Mouse (Mus musculus) hindbrain, embryonic 11.5 days (tissue): ENCODE results near the gene Zfp932. TPM values are rescaled to one million over a fixed set of nuclear protein-coding genes. Genes with fewer than 3 reads are reported as not detected.

Source experiments
- polyA plus RNA-seq: library from polyadenylated mRNA; unstranded; fragments of >200 nt; fragmentation: Nextera tagmentation; extraction: Ambion mirVana; gene quantifications from 2 replicates; pipeline ENCODE4 v1.2.1, GENCODE M21; 2014

Zfp932 gene
- polyA plus RNA-seq, 1 experiment from 2014 or later, result 24.4 TPM

Other genes with a start within 250 kb of the Zfp932 start
- 6.8 and 8.4 TPM in 2 replicates for gene 4930522L14Rik, start 244.6 kb upstream of the Zfp932 start, polyA plus RNA-seq
- 0.35 and 0.36 TPM in 2 replicates for gene Gm15446, start 73.1 kb upstream of the Zfp932 start, polyA plus RNA-seq
- gene Gm17655, start 76.0 kb downstream of the Zfp932 start, polyA plus RNA-seq, result 5.5 and 6.4 TPM in 2 replicates
- gene Gm35315, start 97.9 kb downstream of the Zfp932 start, polyA plus RNA-seq, result 0.80 and 1.0 TPM in 2 replicates
- gene Plcxd1, start 103.4 kb downstream of the Zfp932 start, polyA plus RNA-seq, result 0.64 and 0.76 TPM in 2 replicates
- gene Gtpbp6, start 111.7 kb downstream of the Zfp932 start, polyA plus RNA-seq, result 26.6 and 29.5 TPM in 2 replicates
- gene Zfp605, start 113.6 kb downstream of the Zfp932 start, polyA plus RNA-seq, result 8.6 and 10.7 TPM in 2 replicates
- gene Chfr, start 139.3 kb downstream of the Zfp932 start, polyA plus RNA-seq, result 86.9 and 88.5 TPM in 2 replicates
- gene Golga3, start 180.2 kb downstream of the Zfp932 start, polyA plus RNA-seq, result 21.0 and 26.0 TPM in 2 replicates
- 38.7 and 46.5 TPM in 2 replicates for gene Ankle2, start 234.5 kb downstream of the Zfp932 start, polyA plus RNA-seq